In the genomic region with DNA sequence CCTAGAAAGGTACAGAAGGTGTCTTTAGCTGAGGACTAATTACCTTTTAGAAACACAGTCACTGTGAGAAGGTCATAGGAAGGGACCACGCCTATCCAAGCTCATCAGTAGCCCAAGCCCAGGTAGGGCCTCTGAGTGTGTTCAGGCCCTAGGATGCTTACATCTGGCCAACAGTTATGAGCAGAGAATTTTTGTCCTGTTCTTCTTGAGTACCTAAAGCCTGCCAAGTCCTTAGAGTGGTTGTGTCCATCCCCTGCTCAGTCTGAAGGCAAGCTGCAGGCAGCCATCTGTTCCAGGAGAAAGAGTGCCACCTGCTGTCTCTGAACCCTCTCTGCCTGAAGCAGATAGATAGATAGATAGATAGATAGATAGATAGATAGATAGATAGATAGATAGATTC, we compare ENCODE assay signal across 9 mouse cellular contexts.
A peak's percentile ranks its signal among the peaks of the same experiment; 100 is the strongest.
DNase-seq lines count a peak whose midpoint lies in the region; ATAC-seq lines count a peak whose summit lies in the region.
"Had no signal": no experiment of that assay in that cellular context is flagged by ENCODE, and none has a peak within 500 bp of the region (broad histone marks: within the 10 kb centered on the region; RNA-seq: fewer than 3 reads in every experiment).

No protein-coding gene starts in this region.

- H3K27me3 ChIP-seq in neural tube, embryonic 12.5 days (replicated peaks): no peaks in the 10 kb centered on the region
- H3K27me3 ChIP-seq: liver, embryonic 15.5 days had no signal

- no peaks in the 10 kb centered on the region for H3K9me3 ChIP-seq in neural tube, embryonic 12.5 days
- H3K9me3 ChIP-seq: liver, embryonic 15.5 days had no signal

- intact Hi-C loops in heart, postnatal 25 days (cut with DNase I): no loop called here

- DNase-seq in cerebellum, postnatal 4 days (ENCODE audit: low spot score in 2 of 2): no peak
- no peak for DNase-seq in neural tube, embryonic 10.5 days (ENCODE audit: extremely low spot score, low spot score)
- DNase-seq in frontal cortex, adult 2 months (ENCODE audit: extremely low spot score in 1 of 2, low spot score in 1 of 2): peak; percentile 55 to 85
- peak; percentile 27 to 62 for DNase-seq in layer of hippocampus, postnatal 14 days (ENCODE audit: low spot score in 2 of 2)
- DNase-seq in right cerebral cortex, postnatal 25 days: peak; percentile 54
- no peak for DNase-seq in heart, postnatal 25 days (ENCODE audit: low spot score)

- peak; percentile 78 for ATAC-seq in cerebellum, adult (ENCODE audit: insufficient number of reproducible peaks, low FRiP score, low TSS enrichment)
- ATAC-seq in neural tube, embryonic 12.5 days (ENCODE audit: low FRiP score, low read depth): 0 out of 2 replicates have a peak, but pooled peaks have one; percentile 41

- no peak overlapping the region for H3K9ac ChIP-seq in neural tube, embryonic 12.5 days
- H3K9ac ChIP-seq: liver, embryonic 15.5 days had no signal

- WGBS in neural tube, embryonic 12.5 days: 88% methylated on average over 1 of the region's 1 CpGs

- no peak overlapping the region for H3K27ac ChIP-seq in neural tube, embryonic 12.5 days
- H3K27ac ChIP-seq: liver, embryonic 15.5 days had no signal

- H3K36me3 ChIP-seq in neural tube, embryonic 12.5 days: no peaks in the 10 kb centered on the region
- H3K36me3 ChIP-seq: liver, embryonic 15.5 days had no signal

- no peaks in the 10 kb centered on the region for H3K4me1 ChIP-seq in neural tube, embryonic 12.5 days
- H3K4me1 ChIP-seq: liver, embryonic 15.5 days had no signal

- H3K4me3 ChIP-seq in neural tube, embryonic 12.5 days: no peak overlapping the region
- H3K4me3 ChIP-seq: liver, embryonic 15.5 days had no signal

- H3K4me2 ChIP-seq in neural tube, embryonic 12.5 days (replicated peaks): no peak overlapping the region
- H3K4me2 ChIP-seq: liver, embryonic 15.5 days had no signal

Comparison
In these comparisons a context has a peak if more than half of its experiments do, and no peak if none do; other contexts are left out.
1. DNase-seq: peak in frontal cortex, adult 2 months (2 of 2), layer of hippocampus, postnatal 14 days (2 of 2) and right cerebral cortex, postnatal 25 days (single experiment); none in cerebellum, postnatal 4 days (0 of 2), neural tube, embryonic 10.5 days (single experiment) and heart, postnatal 25 days (single experiment).